Mouse (Mus musculus) CH12.LX (cell line): ENCODE measurements around the gene Ankrd9. TPM values are rescaled to one million over a fixed set of nuclear protein-coding genes. Genes with fewer than 3 reads are reported as not detected.

Source experiments
- DNase-seq: peaks from one replicate; pipeline ENCODE4 v3.0.0-alpha.2; 2013; ENCODE audit errors: extremely low read depth
- H3K27ac ChIP-seq: 2 replicates; pipeline ENCODE4 v1.5.1; 2012; ENCODE audit warnings: low read depth, mild to moderate bottlenecking, control low read depth, moderate library complexity; ENCODE audit not compliant: insufficient read depth
- H3K27me3 ChIP-seq: replicated peaks from 2 replicates; pipeline ENCODE3; 2012; ENCODE audit warnings: inconsistent platforms
- H3K36me3 ChIP-seq, 2 experiments: replicated peaks in 1 of 2; 2 replicates each; pipeline versions ENCODE3 to v1.6.1; 2012; ENCODE audit warnings: inconsistent platforms in 1 of 2, low read length in 1 of 2, mild to moderate bottlenecking in 1 of 2, mixed read lengths in 1 of 2, moderate library complexity in 1 of 2; ENCODE audit not compliant: control insufficient read depth in 1 of 2, insufficient read depth in 1 of 2
- H3K4me1 ChIP-seq, 2 experiments: 2 replicates each; pipeline ENCODE4 v1.6.1; 2012; ENCODE audit warnings: inconsistent platforms in 1 of 2, moderate library complexity in 1 of 2; ENCODE audit not compliant: insufficient read depth in 2 of 2, control insufficient read depth in 1 of 2
- H3K4me2 ChIP-seq: 2 replicates; pipeline ENCODE4 v1.6.1; 2012; ENCODE audit warnings: low read depth, mild to moderate bottlenecking, control low read depth; ENCODE audit not compliant: poor library complexity, insufficient read depth, severe bottlenecking
- H3K4me3 ChIP-seq, 3 experiments: fragments of 150-350 bp in 1 of 3; sonication (generic) in 1 of 3; replicated peaks in 1 of 3; 2 replicates each; pipeline versions ENCODE3 to v1.5.1; 2011 to 2012; ENCODE audit warnings: low read depth in 2 of 3, low read length in 2 of 3, mild to moderate bottlenecking in 2 of 3, moderate library complexity in 2 of 3, control low read depth in 1 of 3, improper control_type of control experiment in 1 of 3, inconsistent platforms in 1 of 3, mixed read lengths in 1 of 3; ENCODE audit not compliant: poor library complexity in 1 of 3
- H3K79me2 ChIP-seq: replicated peaks from 2 replicates; pipeline ENCODE4 v1.6.1; 2012; ENCODE audit warnings: mild to moderate bottlenecking, moderate library complexity; ENCODE audit not compliant: control insufficient read depth, poor library complexity, insufficient read depth, severe bottlenecking; ENCODE audit errors: extremely low read depth
- H3K9ac ChIP-seq: 2 replicates; pipeline ENCODE4 v1.6.1; 2012; ENCODE audit warnings: low read depth, mild to moderate bottlenecking, control low read depth, moderate library complexity; ENCODE audit not compliant: insufficient read depth
- H3K9me3 ChIP-seq: replicated peaks from 2 replicates; pipeline ENCODE3; 2012; ENCODE audit warnings: low read length, inconsistent platforms, mixed read lengths
- CHD1 ChIP-seq: IDR thresholded peaks from 2 replicates; pipeline ENCODE4 v1.6.1; 2012; ENCODE audit warnings: low read depth, low read length, improper control_type of control experiment, inconsistent platforms
- CTCF ChIP-seq, 2 experiments: IDR thresholded peaks in 1 of 2; conservative IDR thresholded peaks in 1 of 2; 2 replicates each; pipeline ENCODE4 v1.5.1; 2011 to 2012; ENCODE audit warnings: low read depth in 2 of 2, low read length in 2 of 2, improper control_type of control experiment in 1 of 2, inconsistent platforms in 1 of 2, mild to moderate bottlenecking in 1 of 2, moderate library complexity in 1 of 2
- E2F4 ChIP-seq: IDR thresholded peaks from 2 replicates; pipeline ENCODE4 v1.6.1; 2011; ENCODE audit warnings: low read depth, low read length, improper control_type of control experiment; ENCODE audit not compliant: insufficient replicate concordance
- EP300 ChIP-seq: IDR thresholded peaks from 2 replicates; pipeline ENCODE4 v1.6.1; 2011; ENCODE audit warnings: low read length, improper control_type of control experiment
- ETS1 ChIP-seq: conservative IDR thresholded peaks from 2 replicates; pipeline ENCODE4 v1.6.1; 2012; ENCODE audit warnings: low read depth, mild to moderate bottlenecking, inconsistent platforms, low read length, improper control_type of control experiment, moderate library complexity
- HCFC1 ChIP-seq: IDR thresholded peaks from 2 replicates; pipeline ENCODE4 v1.6.1; 2012; ENCODE audit warnings: low read depth, mild to moderate bottlenecking, inconsistent platforms, low read length, improper control_type of control experiment
- IRF4 ChIP-seq: IDR thresholded peaks from 2 replicates; pipeline ENCODE4 v1.6.1; 2014; ENCODE audit warnings: low read depth, mild to moderate bottlenecking, inconsistent platforms, low read length, improper control_type of control experiment
- JUN ChIP-seq: IDR thresholded peaks from 2 replicates; pipeline ENCODE4 v1.6.1; 2011; ENCODE audit warnings: low read depth, mild to moderate bottlenecking, low read length, improper control_type of control experiment, moderate library complexity; ENCODE audit not compliant: insufficient read depth
- KAT2A ChIP-seq: IDR thresholded peaks from 2 replicates; pipeline ENCODE4 v1.6.1; 2012; ENCODE audit warnings: low read length, improper control_type of control experiment, inconsistent platforms; ENCODE audit not compliant: insufficient replicate concordance
- MAFK ChIP-seq: IDR thresholded peaks from 2 replicates; pipeline ENCODE4 v1.6.1; 2011; ENCODE audit warnings: low read length, improper control_type of control experiment; ENCODE audit not compliant: insufficient replicate concordance
- MAX ChIP-seq: IDR thresholded peaks from 2 replicates; pipeline ENCODE4 v1.6.1; 2011; ENCODE audit warnings: low read length, improper control_type of control experiment
- MXI1 ChIP-seq: IDR thresholded peaks from 2 replicates; pipeline ENCODE4 v1.6.1; 2011; ENCODE audit warnings: mild to moderate bottlenecking, low read depth, low read length, improper control_type of control experiment
- MYC ChIP-seq: IDR thresholded peaks from 2 replicates; pipeline ENCODE4 v1.6.1; 2011; ENCODE audit warnings: low read depth, mild to moderate bottlenecking, improper control_type of control experiment, low read length
- NELFE ChIP-seq: IDR thresholded peaks from 2 replicates; pipeline ENCODE4 v1.6.1; 2011; ENCODE audit warnings: low read depth, low read length, improper control_type of control experiment
- POLR2A ChIP-seq: IDR thresholded peaks from 2 replicates; pipeline ENCODE4 v1.6.1; 2011; ENCODE audit warnings: low read depth, mild to moderate bottlenecking, improper control_type of control experiment, low read length
- POLR2AphosphoS2 ChIP-seq: IDR thresholded peaks from 2 replicates; pipeline ENCODE4 v1.6.1; 2011; ENCODE audit warnings: low read depth, low read length, improper control_type of control experiment
- RAD21 ChIP-seq: IDR thresholded peaks from 2 replicates; pipeline ENCODE4 v1.6.1; 2011; ENCODE audit warnings: low read depth, mild to moderate bottlenecking, low read length, improper control_type of control experiment, moderate library complexity
- SIN3A ChIP-seq: IDR thresholded peaks from 2 replicates; pipeline ENCODE4 v1.6.1; 2012; ENCODE audit warnings: low read length, improper control_type of control experiment, inconsistent platforms
- TBP ChIP-seq: conservative IDR thresholded peaks from 2 replicates; pipeline ENCODE4 v1.6.1; 2011; ENCODE audit warnings: low read depth, low read length, improper control_type of control experiment
- ZMIZ1 ChIP-seq: IDR thresholded peaks from 2 replicates; pipeline ENCODE4 v1.6.1; 2012; ENCODE audit warnings: low read depth, mild to moderate bottlenecking, inconsistent platforms, low read length, improper control_type of control experiment
- ZNF384 ChIP-seq: IDR thresholded peaks from 2 replicates; pipeline ENCODE4 v1.6.1; 2012; ENCODE audit warnings: low read depth, low read length, improper control_type of control experiment, inconsistent platforms
- dilution Hi-C: fragments of 300-500 bp; cut with MboI; formaldehyde crosslinking; loops from 2 replicates; pipeline ENCODE4 v1.14.3; 2020; ENCODE audit warnings: low sequenced_read_pairs; ENCODE audit not compliant: extremely low pct_unique_long_range_greater_than_20kb, extremely low pct_ligation_motif_present
- in situ Hi-C: fragments of 300-500 bp; cut with MboI; formaldehyde crosslinking; loops from 3 replicates; pipeline ENCODE4 v1.14.3; 2019; ENCODE audit warnings: low sequenced_read_pairs, low pct_ligation_motif_present, low pct_unique_long_range_greater_than_20kb, mixed read lengths
- polyA plus RNA-seq: library from polyadenylated mRNA; unstranded; fragments of >175 nt; gene quantifications from 2 replicates; pipeline ENCODE4 v1.2.1, GENCODE M21; 2012; ENCODE audit warnings: low read depth; ENCODE audit not compliant: insufficient read length
- total RNA-seq, 2 experiments: library from RNA; depleted of rRNA; stranded (reverse); fragments of 300-350 nt in 1 of 2; fragments of >200 nt in 1 of 2; gene quantifications; 2 replicates each; pipeline ENCODE4 v1.2.3; 2012 to 2014

The Ankrd9 gene
- total and polyA plus RNA-seq, 3 experiments: 2.4 to 5.2 (median 2.5) TPM

GRCm38 (mm10) chr12:110991361-110992127 is 12.7 kb upstream of the Ankrd9 start (continued):
- TF ChIP-seq RAD21: peak; percentile 32
- TF ChIP-seq POLR2A: peak; percentile 41
- TF ChIP-seq CHD1: no peak
- TF ChIP-seq MYC: no peak; the same call in 1 of the 2 replicates
- peak; percentile 68 for TF ChIP-seq HCFC1

- no peak for DNase-seq
- H3K9ac ChIP-seq: no peak overlapping the region
- TF ChIP-seq ZNF384 (no peak), E2F4 (no peak), POLR2A (no peak), CHD1 (no peak), EP300 (no peak), KAT2A (no peak), TBP (no peak), JUN (no peak), ZMIZ1 (no peak), MXI1 (no peak), SIN3A (no peak), ETS1 (no peak), MAX (no peak), IRF4 (no peak), MAFK (no peak), POLR2AphosphoS2 (no peak), CTCF (conservative IDR thresholded peaks at IDR 0.05 in 1 of 2, IDR thresholded peaks at IDR 0.05 in 1 of 2; ENCODE audit: low read depth in 2 of 2, low read length in 2 of 2) (no peak), NELFE (no peak), MYC (no peak)
- in situ Hi-C loops (loop anchor here (5.0 kb wide), 1 partner anchor 53 kb away; no protein-coding TSS in a partner anchor), dilution Hi-C loops (no loop called here)
- no peaks in the 10 kb centered on the region for H3K79me2 ChIP-seq
- peaks cover 3 to 12% of the 10 kb centered on the region in 2 experiments for H3K4me1 ChIP-seq
- no peaks in the 10 kb centered on the region for H3K36me3 ChIP-seq
- no peaks in the 10 kb centered on the region for H3K9me3 ChIP-seq
- no peak overlapping the region for H3K4me2 ChIP-seq
- no peaks in the 10 kb centered on the region for H3K27me3 ChIP-seq
- H3K4me3 ChIP-seq: no peak overlapping the region
- no peak overlapping the region for H3K27ac ChIP-seq
These were observed 11.7 kb upstream of the Ankrd9 start for GRCm38 (mm10) chr12:110990500-110990899.
